Mouse (Mus musculus): ENCODE measurements at regions not wholly inside any gene's neighbourhood (a gene's known extent, or its start where the extent isn't known, plus 50 kb on each side); places are given as distances from the start of the nearest gene placed in this dataset.

DNA sequence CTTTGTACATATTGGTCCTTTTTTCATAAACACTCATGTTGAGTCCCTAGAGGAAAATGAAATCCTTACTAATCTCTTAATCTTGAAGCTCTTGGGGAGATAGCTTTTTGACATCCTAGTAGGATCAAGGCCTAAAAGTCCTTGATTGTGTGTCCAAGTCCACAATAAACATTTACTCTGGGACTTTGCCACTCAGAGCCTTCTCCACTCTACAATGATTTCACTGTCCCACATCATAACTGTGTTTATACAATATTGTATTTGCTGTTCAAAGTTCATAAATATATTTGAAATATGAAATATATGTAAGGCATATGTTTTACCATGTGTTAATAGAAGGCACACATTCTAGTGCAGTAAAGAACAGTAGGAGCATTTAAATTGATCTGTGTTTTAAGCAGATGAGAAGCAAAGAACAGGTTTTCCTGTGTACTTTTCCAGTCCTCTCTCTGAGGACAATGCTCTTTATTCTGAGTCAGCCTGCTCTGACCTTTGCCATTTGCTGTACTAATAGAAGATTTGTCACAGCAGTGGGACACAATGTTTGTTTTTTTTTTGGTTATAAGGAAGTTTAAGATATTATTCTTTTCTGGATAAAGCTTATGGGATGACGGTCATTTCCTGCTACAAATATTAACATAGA lies 130.7 kb upstream of the Gprin3 start:
- DNase-seq: no peak

- DNase-seq: no peak
These were observed 110.9 kb upstream of the Gprin3 start for GRCm38 (mm10) chr6:59537025-59537424.

- no peak for DNase-seq
These were observed 98.8 kb upstream of the Gprin3 start for GRCm38 (mm10) chr6:59524940-59525265.

- no peak for DNase-seq
These were observed 98.2 kb upstream of the Gprin3 start for GRCm38 (mm10) chr6:59524095-59524939.

GRCm38 (mm10) chr6:59522960-59523359 lies 96.9 kb upstream of the Gprin3 start:
- DNase-seq: no peak

GRCm38 (mm10) chr6:59500818-59501217 lies 74.7 kb upstream of the Gprin3 start:
- DNase-seq: no peak

DNA sequence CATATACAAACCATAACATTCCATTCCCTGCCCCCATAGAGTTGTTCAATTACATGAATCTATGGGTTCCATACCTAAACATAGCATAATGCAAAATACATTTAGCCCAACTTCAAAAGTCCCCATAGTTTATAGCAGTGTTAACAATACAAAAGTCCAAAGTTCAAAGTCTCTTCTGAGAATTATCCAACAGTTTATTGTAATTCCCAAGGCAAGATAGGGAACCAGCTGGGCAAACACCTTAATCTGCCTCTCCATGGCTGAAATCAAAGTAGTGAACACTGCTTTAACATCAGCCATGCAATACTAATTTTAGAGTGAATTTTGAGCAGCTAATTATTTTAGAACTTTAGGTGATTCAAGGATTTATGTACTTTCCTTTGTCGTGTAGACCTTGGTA lies 72.7 kb upstream of the Gprin3 start:
- DNase-seq: no peak

DNA sequence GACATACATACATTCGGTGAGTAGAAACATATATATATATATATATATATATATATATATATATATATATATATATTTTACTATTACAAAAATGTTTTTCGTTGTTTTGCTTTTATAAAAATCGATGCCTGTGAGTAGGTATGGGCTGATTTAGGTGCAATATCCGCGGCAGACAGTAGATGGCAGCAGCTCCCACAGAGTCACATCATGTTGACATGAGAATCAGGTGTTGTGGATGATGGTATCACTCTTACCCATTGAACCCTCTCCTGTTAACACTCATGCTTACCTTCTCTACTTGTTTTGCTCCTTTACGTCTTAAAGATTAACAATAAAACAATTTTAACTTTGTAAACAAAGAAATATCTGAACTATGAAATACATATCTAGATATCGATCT lies 72.0 kb upstream of the Gprin3 start:
- no peak for DNase-seq

DNA sequence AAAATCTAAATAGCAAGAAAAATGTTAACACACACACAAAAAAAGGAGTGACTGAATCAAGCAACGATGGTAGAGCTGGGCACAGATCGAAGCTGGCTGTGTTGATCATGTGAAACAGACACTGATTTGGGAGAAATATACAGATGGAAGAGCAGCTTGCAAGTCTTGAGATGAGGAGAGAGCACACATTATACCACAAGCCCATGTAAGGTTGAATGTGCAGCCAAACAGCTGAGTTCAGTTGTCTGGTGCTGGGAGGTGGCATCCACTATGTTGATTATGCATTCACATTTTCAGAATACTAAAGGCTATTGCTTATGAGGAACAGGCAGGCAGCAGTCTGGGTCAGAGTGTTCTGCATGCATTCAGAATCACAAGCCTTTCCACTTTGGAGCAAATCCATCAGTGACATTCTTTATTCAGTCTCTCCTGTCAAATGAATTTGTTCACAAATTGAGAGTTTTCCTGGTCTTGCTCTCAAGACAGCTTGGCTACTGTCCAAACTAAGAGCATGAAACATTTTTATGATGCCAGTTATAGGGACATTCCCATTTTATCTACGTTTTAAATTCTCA lies 63.0 kb upstream of the Gprin3 start:
- no peak for DNase-seq

DNA sequence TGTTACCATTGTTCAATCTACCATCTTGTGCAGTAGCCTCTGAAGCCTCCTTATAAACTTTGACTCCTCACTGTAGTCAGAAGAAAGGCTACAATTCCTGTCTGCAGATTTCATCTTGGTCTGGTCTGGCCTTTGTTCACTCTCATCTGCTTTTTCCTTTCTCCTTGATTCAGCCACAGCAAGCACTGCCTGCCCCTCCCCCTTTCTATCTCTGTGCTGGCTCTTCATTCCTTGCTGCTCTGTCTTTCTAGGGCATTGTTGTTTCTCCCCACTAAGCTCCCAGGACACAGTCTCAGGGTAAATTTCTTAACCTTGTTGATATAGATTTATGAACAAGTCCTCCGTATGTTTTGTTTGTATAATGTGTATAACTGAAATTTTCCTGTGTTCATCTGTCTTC lies 62.3 kb upstream of the Gprin3 start:
- no peak for DNase-seq

DNA sequence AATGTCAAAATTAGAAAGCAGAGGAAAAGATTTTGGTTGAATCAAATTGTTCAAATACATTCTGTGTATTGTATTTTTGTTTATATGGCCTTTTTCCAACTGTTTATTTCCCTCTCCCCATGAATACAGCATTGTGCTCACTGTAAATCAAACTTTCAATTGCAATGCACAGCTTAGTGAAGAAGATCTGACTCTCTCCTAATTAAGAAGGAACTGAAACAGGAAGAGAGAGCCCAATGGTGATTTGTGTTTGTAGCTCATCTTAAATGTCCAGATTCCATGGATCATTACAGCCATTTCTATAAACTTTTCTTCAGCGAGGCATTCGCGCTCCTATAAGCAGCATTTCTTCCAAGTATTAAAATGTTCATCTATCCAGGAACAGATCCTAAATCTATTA lies 57.9 kb upstream of the Gprin3 start:
- DNase-seq: no peak

DNA sequence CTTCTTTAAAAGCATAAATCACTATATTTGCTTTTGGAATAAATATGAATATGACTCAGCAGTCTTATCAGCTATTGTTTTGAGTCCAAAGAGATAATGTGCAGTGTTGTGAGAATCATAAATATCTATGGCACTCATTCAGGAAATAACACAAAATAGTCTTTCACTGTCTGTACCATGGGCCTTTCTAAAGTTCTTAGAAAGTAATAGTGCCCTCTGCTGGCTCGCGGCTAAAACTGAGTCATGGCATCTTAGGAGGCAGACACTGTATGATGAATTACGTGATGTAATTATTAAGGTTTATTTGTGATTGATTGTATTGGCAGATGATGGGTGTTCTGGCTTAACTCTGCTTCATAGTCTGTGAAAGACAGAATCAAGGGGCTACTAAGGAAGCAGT lies 57.5 kb upstream of the Gprin3 start:
- DNase-seq: peak; percentile 84
